Mouse (Mus musculus) liver, adult 2 months (tissue): ENCODE data around the gene Lsm12. TPM values are rescaled to one million over a fixed set of nuclear protein-coding genes. Genes with fewer than 3 reads are reported as not detected.

ENCODE experiments used
- DNase-seq: peaks from one replicate; pipeline ENCODE4 v3.0.0-alpha.2; 2011; ENCODE audit warnings: low read depth, low spot score; ENCODE audit errors: extremely low read depth
- H3K27ac ChIP-seq: fragments of 200-500 bp; replicated peaks from 2 replicates; pipeline ENCODE4 v1.5.1; 2012; ENCODE audit warnings: low read depth, mild to moderate bottlenecking, control low read depth, inconsistent platforms, low read length; ENCODE audit not compliant: insufficient read depth
- H3K27me3 ChIP-seq: fragments of 200-500 bp; 2 replicates; pipeline ENCODE4 v1.6.1; 2012; ENCODE audit warnings: mild to moderate bottlenecking, moderate library complexity, low read length, inconsistent platforms; ENCODE audit not compliant: control insufficient read depth, insufficient read depth
- H3K36me3 ChIP-seq: fragments of 200-500 bp; 2 replicates; pipeline ENCODE4 v1.6.1; 2012; ENCODE audit warnings: low read length, inconsistent platforms; ENCODE audit not compliant: control insufficient read depth, insufficient read depth
- H3K4me1 ChIP-seq: fragments of 200-500 bp; 2 replicates; pipeline ENCODE4 v1.6.1; 2011; ENCODE audit warnings: low read length; ENCODE audit not compliant: control insufficient read depth, insufficient read depth
- H3K4me3 ChIP-seq: fragments of 200-500 bp; 2 replicates; pipeline ENCODE4 v1.5.1; 2011; ENCODE audit warnings: low read depth, mild to moderate bottlenecking, control low read depth, low read length, moderate library complexity; ENCODE audit not compliant: insufficient read depth
- H3K79me2 ChIP-seq: fragments of 200-500 bp; 2 replicates; pipeline ENCODE4 v1.6.1; 2012; ENCODE audit warnings: inconsistent platforms, mild to moderate bottlenecking, low read length, moderate library complexity; ENCODE audit not compliant: control insufficient read depth, insufficient read depth
- H3K9ac ChIP-seq: fragments of 200-500 bp; 2 replicates; pipeline ENCODE4 v1.6.1; 2012; ENCODE audit warnings: low read depth, mild to moderate bottlenecking, control low read depth, inconsistent platforms, low read length
- CTCF ChIP-seq: fragments of 200-500 bp; IDR thresholded peaks from 2 replicates; pipeline ENCODE4 v1.5.1; 2011; ENCODE audit warnings: low read depth, low read length, control low read depth
- POLR2A ChIP-seq: fragments of 200-500 bp; IDR thresholded peaks from 2 replicates; pipeline ENCODE4 v1.6.1; 2011; ENCODE audit warnings: low read length, control low read depth; ENCODE audit not compliant: insufficient read depth; ENCODE audit errors: extremely low read depth
- WGBS: fragments of 180-500 bp; shearing (Covaris S2); methylation state at CpG from one replicate; pipeline ENCODE4 v1.1.7; 2018; 5-methylcytosine and 5-hydroxymethylcytosine counted together
- polyA plus RNA-seq: library from polyadenylated mRNA; depleted of rRNA; stranded (reverse); fragments of >200 nt; gene quantifications from 2 replicates; pipeline ENCODE4 v1.2.3, GENCODE M21; 2012
- total RNA-seq: library from RNA; depleted of rRNA; stranded (reverse); fragments of >200 nt; gene quantifications from 2 replicates; pipeline ENCODE4 v1.2.3, GENCODE M21; 2014

The Lsm12 gene
- total and polyA plus RNA-seq, 2 experiments: 11.4 to 24.5 TPM

DNA sequence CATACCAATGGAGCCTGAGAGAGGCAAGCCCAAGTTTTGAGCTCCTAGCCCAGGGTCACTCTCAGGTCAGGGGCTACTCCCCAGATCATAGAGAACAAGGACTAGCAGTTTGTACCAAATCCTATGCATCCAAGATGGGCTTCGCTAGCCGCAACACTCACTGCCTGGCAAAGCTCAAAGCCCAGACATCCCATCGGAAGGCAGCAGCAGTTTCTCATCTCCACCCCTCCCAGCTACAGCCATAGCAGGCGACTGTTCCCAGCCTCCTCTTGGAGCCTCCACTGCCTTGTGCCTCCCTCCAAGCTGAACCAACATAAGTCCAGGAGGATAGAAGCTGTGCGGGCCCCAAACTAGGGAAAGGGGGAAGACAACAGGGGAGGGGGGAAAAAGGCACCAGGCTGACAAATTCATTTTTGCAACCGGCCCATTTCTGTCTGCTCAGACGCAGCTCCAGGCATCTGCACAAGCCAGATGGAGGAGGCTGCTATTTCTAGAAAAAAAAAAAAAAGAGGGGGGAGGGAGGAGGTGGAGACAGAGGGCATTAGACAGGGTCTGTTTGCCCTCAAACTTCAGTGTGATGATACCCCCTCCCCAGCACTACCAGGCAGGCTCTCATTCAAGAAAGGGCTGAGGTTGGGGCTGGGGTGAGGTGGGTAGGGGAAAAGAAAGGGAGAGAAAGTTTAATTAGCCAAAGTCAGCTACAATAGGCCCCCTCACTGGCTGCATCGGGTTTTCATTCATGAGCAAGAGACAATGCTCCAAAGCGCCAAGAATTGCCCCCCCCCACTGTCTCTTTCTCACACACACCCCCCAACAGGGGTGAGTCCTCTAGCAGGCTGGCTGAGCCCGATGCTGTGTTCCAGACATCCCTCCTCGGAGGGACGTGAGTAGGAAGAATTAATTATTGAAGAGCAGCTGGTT lies 42.4 kb upstream of the Lsm12 start:
- 78% methylated on average over 12 of the region's 12 CpGs for WGBS
- no peak overlapping the region for H3K27ac ChIP-seq
- no peaks in the 10 kb centered on the region for H3K27me3 ChIP-seq
- H3K79me2 ChIP-seq: peaks cover 48% of the 10 kb centered on the region
- H3K4me1 ChIP-seq: peaks cover 12% of the 10 kb centered on the region
- DNase-seq: no peak
- H3K9ac ChIP-seq: no peak overlapping the region
- H3K4me3 ChIP-seq: no peak overlapping the region
- TF ChIP-seq POLR2A: no peak
- no peaks in the 10 kb centered on the region for H3K36me3 ChIP-seq

DNA sequence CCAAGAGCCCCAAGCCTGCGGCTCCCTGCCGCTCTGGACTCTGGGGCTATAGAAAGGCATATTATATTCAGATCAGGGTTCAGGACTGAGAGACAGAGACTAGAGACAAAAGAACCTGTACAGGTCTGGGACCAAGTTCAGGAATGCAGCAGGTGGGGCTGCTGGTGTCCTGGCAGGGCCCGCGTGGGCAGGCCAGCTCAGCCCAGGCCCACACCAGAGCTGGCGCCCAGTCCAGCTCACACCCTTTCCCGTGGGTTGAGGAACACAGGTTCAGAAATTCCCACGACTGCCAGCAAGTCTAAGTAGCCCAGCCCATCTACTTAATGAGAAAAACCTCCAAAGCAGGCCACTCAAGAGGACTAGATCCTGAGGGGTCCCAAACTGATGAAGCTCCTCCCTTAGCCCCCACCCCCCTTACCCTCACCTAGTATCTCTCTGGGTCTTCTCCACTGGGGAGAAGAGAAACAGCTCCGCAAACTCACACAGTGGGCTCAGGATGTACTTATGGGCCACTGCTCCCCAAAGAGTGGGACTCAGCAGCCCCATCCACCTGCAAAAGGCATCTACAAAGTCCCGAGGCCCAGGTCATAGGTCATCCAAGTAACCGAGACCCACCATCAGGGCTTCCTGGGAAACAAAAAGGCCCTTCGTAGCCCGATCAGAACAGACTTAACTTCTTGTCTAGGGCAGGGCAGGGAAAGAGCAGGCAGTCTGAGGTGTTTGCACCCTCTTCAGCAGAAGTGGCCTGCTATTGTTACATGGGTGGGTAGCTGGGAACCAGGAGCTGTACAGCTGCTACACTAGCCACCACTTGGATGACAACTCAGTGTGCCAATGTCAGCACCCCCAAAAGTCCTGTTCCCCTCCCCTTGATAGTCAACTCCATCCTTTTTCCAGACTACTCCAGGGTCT lies 41.2 kb upstream of the Lsm12 start:
- H3K27me3 ChIP-seq: no peaks in the 10 kb centered on the region

DNA sequence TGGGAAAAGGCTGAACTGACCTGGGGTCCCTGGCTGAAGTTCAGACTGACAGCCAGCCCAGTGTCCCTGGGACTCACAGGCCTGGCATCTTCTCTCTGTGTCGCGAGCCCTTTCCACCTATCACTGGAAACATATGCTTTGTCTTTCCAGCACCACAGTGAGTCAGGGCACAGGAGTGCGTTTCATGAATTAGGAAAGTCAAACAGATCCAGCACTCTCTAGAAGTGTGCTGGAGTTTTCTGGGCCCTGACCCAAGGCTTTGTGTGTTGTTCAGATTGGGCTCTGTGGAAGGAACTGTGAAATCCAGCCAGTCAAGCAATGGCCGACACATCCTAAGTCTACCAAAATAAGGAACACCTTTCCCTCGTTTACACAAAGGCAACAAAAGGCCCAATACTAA lies 40.1 kb upstream of the Lsm12 start:
- DNase-seq: peak; percentile 63
- H3K4me1 ChIP-seq: peaks cover 30% of the 10 kb centered on the region
- WGBS: 23% methylated on average over 5 of the region's 5 CpGs
- no peak overlapping the region for H3K4me3 ChIP-seq
- H3K27me3 ChIP-seq: no peaks in the 10 kb centered on the region
- H3K27ac ChIP-seq: 0 out of 2 replicates have a peak overlapping the region, but pooled peaks have one; percentile 5
- peaks cover 48% of the 10 kb centered on the region for H3K79me2 ChIP-seq
- TF ChIP-seq POLR2A (no peak), CTCF (no peak)
- H3K9ac ChIP-seq: peak overlapping the region; percentile 48; the same call in 1 of the 2 replicates
- H3K36me3 ChIP-seq: no peaks in the 10 kb centered on the region

More for the DNA sequence above, 41.2 kb upstream of the Lsm12 start:
- DNase-seq: no peak
- H3K4me3 ChIP-seq: no peak overlapping the region
- TF ChIP-seq POLR2A (no peak), CTCF (no peak)
- H3K4me1 ChIP-seq: peaks cover 23% of the 10 kb centered on the region
- 81% methylated on average over 12 of the region's 12 CpGs for WGBS
- H3K79me2 ChIP-seq: peaks cover 48% of the 10 kb centered on the region
- H3K27ac ChIP-seq: no peak overlapping the region
- no peak overlapping the region for H3K9ac ChIP-seq
- H3K36me3 ChIP-seq: no peaks in the 10 kb centered on the region

DNA sequence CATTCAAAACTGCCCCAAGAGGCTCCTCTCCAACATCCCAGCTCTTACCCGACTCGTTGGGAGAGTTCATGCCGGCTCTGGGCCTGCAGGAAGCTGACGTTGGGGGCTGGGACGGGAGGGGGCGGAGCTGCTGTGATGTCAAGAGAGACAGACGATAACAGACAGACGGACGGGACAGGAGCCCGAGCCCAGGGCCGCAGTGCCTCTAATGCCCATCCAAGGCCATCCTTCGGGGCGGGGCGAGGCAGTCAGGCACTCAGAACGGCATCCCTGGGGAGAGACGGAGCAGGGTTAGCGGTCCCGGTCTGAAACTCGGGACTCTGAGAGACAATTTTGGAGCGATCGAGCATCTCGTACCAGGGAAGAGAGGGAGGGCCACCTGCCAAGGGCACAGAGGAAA lies 39.6 kb upstream of the Lsm12 start:
- WGBS: 37% methylated on average over 22 of the region's 22 CpGs
- Histone ChIP-seq H3K9ac (peak overlapping the region; percentile 48), H3K27ac (no peak overlapping the region), H3K4me1 (peaks cover 35% of the 10 kb centered on the region), H3K27me3 (no peaks in the 10 kb centered on the region), H3K4me3 (peak overlapping the region; percentile 46; the same call in 1 of the 2 replicates), H3K79me2 (peaks cover 46% of the 10 kb centered on the region), H3K36me3 (no peaks in the 10 kb centered on the region)
- TF ChIP-seq CTCF (no peak), POLR2A (no peak)
- peak; percentile 47 for DNase-seq

DNA sequence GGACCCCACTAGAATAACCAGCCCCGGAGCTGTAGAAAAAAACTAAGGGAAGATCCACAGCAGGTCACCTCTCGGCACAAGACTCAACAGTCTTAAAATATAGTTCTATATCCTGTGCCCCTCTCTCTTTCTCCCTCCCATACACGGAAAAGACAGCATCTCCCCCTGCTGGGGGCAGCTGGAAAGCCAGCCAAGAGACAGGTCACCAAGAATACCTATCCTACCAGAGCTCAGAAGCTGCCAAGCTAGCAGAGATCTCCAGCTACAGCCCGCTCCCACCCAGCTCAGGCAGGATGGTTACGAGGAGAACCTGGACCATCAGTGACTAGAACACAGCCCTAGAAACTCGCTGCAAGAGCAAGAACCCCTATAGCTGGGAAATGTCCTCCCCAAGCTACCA lies 38.1 kb upstream of the Lsm12 start:
- no peak for DNase-seq
- Histone ChIP-seq H3K27me3 (no peaks in the 10 kb centered on the region), H3K4me1 (peaks cover 38% of the 10 kb centered on the region), H3K27ac (no peak overlapping the region), H3K9ac (no peak overlapping the region), H3K79me2 (peaks cover 31% of the 10 kb centered on the region), H3K4me3 (no peak overlapping the region), H3K36me3 (no peaks in the 10 kb centered on the region)
- no peak for TF ChIP-seq POLR2A
- peak; percentile 48; the same call in 1 of the 2 replicates for TF ChIP-seq CTCF
- WGBS: 65% methylated on average over 6 of the region's 6 CpGs
